Mouse (Mus musculus): ENCODE measurements around the gene Tsnaxip1. TPM values are rescaled to one million over a fixed set of nuclear protein-coding genes. Genes with fewer than 3 reads are reported as not detected.

The Tsnaxip1 gene
- 0.64 and 1.4 TPM in 2 replicates for polyA plus RNA-seq (2014; fragmentation: Nextera tagmentation; extraction: Ambion mirVana)

DNA sequence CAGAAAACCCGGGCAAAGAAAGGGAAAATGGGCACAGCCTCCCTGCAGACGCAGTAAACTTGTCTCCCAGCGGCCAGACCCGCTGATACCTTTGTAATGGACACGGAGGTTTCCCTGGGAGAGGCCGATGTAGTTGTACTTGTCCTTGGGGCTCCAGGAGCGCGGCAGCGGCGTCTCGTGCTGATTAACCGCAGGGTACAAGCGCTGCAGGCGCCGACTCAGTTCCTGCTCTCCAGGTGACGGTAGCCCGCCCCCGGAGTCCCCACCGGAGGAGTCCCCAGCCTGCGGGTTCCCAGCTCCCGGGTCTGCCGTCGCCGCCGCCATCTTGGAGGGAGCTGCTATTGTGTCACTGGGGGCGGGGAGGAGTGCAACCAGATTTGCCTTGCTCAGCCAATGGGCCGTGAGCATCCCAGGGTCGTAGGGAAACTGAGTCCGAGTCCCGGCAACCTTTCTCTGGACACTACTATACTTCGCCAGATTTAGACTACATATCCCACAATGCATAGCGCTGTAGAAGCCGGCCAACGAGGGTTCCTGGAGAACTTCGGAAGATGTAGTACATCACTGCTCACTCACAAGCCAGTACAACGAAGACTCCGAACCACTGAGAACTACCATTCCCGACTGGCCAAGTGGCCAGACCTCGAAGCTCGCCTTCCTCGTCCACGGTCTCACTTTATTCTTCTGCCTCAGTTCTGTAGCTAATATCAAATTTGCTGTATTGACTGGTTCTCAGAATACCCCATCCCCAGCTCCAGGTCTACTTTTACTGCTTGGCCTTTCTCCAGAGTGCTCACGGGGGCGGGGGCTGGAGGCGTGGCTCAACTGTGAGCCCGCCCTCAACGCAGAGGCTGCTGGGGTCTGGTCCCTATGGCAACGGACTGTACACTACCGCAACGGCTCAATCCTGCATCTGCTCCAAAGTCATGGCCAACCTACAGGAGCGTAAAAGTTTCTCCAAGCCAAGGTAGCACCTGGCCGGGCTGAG lies at the start of gene Tsnaxip1, which contains the start of gene Ranbp10:
Tsnaxip1 (plus strand) TSS at position 871 of the 988 bp plus-strand sequence.
Ranbp10 (minus strand) TSS at position 490 of the 988 bp plus-strand sequence.
- ATAC-seq (ENCODE audit: low FRiP score) (peak; percentile 98), DNase-seq (ENCODE audit: low spot score) (peak; percentile 98)
- Histone ChIP-seq H3K4me3 (replicated peaks; ENCODE audit: low read length) (peak within 1 kb of the TSS; percentile 83), H3K9me3 (ENCODE audit: control insufficient read depth, low read length) (no peaks in the 10 kb centered on the region), H3K9ac (peak within 1 kb of the TSS; percentile 84), H3K27ac (peak within 1 kb of the TSS; percentile 68), H3K4me1 (replicated peaks; ENCODE audit: control insufficient read depth, insufficient read depth, low read length) (peaks cover 27% of the 10 kb centered on the region), H3K4me2 (replicated peaks) (peak within 1 kb of the TSS; percentile 79), H3K36me3 (replicated peaks; ENCODE audit: control insufficient read depth, insufficient read depth) (peaks cover 32% of the 10 kb centered on the region), H3K27me3 (ENCODE audit: control insufficient read depth, insufficient read depth, low read length) (no peaks in the 10 kb centered on the region)
- under 1% methylated on average over 52 of the region's 52 CpGs for WGBS

DNA sequence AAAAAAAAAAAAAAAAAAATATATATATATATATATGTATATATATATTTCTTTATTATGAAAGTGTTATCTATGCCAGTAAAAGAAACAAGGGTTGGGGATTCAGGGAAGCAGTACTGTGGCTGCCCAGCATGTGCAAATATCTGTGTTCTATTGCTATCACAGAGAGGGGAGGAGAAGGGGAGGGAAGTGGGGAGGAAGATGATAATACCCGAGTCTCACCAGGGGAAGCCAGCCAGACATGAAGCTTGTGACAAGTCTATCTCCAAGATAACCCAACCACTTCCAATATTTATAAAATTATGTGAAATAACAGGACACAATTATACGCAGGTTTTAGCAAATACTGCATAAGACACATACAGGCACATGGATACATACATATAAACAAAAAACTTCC lies 49.7 kb upstream of the Tsnaxip1 start:
- Histone ChIP-seq H3K4me3 (replicated peaks; ENCODE audit: low read length) (no peak overlapping the region), H3K9me3 (ENCODE audit: control insufficient read depth, low read length) (no peaks in the 10 kb centered on the region), H3K36me3 (replicated peaks; ENCODE audit: control insufficient read depth, insufficient read depth) (peaks cover 96% of the 10 kb centered on the region), H3K4me1 (replicated peaks; ENCODE audit: control insufficient read depth, insufficient read depth, low read length) (no peaks in the 10 kb centered on the region), H3K9ac (no peak overlapping the region), H3K4me2 (replicated peaks) (no peak overlapping the region), H3K27me3 (ENCODE audit: control insufficient read depth, insufficient read depth, low read length) (no peaks in the 10 kb centered on the region), H3K27ac (no peak overlapping the region)
- WGBS, result 89% methylated on average over 2 of the region's 2 CpGs
- DNase-seq (ENCODE audit: low spot score) (no peak), ATAC-seq (ENCODE audit: low FRiP score) (no peak)

DNA sequence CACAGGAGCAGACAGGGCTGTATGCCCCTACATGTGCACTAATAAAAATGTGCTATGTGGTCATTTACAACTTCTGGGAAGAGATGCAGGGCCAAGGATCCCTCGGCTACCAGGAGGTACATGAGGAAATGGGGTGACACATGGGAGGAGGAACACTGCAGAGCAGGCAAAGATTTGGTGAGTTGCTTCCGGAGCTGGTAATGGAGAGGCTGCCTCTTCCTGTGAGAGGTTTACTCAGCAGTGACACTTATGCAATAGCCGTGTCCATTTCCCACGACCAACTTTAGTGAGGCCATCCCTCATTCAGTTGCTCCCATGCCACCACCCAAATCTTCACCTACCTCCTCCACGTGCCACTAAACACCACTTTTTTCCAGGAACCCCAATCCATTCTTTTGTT lies 47.2 kb upstream of the Tsnaxip1 start:
- Histone ChIP-seq H3K27me3 (ENCODE audit: control insufficient read depth, insufficient read depth, low read length) (no peaks in the 10 kb centered on the region), H3K36me3 (replicated peaks; ENCODE audit: control insufficient read depth, insufficient read depth) (peaks cover 87% of the 10 kb centered on the region), H3K9ac (no peak overlapping the region), H3K9me3 (ENCODE audit: control insufficient read depth, low read length) (no peaks in the 10 kb centered on the region), H3K4me1 (replicated peaks; ENCODE audit: control insufficient read depth, insufficient read depth, low read length) (no peaks in the 10 kb centered on the region), H3K4me2 (replicated peaks) (no peak overlapping the region), H3K27ac (no peak overlapping the region), H3K4me3 (replicated peaks; ENCODE audit: low read length) (no peak overlapping the region)
- DNase-seq (ENCODE audit: low spot score), result no peak
- ATAC-seq (ENCODE audit: low FRiP score), result no peak
- WGBS, result 88% methylated on average over 5 of the region's 5 CpGs

DNA sequence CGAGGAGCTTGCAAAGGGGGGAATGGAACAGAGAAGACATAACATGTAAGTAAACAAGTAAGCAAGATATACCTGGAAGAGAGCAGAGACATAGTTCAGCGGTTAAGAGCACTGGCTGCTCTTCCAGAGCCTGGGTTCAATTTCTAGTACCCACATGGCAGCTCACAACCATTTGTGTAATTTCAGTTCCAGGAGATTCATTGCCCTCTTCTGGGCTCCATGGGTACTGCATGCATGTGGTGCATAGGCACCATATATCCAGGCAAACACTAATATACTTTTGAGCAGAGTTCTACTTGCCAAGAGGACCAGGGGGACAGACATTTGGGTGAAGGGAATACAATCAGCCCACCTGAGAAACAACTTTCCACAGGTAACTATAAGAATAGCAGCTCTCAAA lies 39.3 kb upstream of the Tsnaxip1 start:
- Histone ChIP-seq H3K9me3 (ENCODE audit: control insufficient read depth, low read length) (no peaks in the 10 kb centered on the region), H3K9ac (no peak overlapping the region), H3K27ac (no peak overlapping the region), H3K36me3 (replicated peaks; ENCODE audit: control insufficient read depth, insufficient read depth) (peaks cover 37% of the 10 kb centered on the region), H3K4me1 (replicated peaks; ENCODE audit: control insufficient read depth, insufficient read depth, low read length) (no peaks in the 10 kb centered on the region), H3K4me2 (replicated peaks) (no peak overlapping the region), H3K27me3 (ENCODE audit: control insufficient read depth, insufficient read depth, low read length) (no peaks in the 10 kb centered on the region), H3K4me3 (replicated peaks; ENCODE audit: low read length) (no peak overlapping the region)
- 96% methylated on average over 2 of the region's 2 CpGs for WGBS
- ATAC-seq (ENCODE audit: low FRiP score) (no peak), DNase-seq (ENCODE audit: low spot score) (peak; percentile 47)

DNA sequence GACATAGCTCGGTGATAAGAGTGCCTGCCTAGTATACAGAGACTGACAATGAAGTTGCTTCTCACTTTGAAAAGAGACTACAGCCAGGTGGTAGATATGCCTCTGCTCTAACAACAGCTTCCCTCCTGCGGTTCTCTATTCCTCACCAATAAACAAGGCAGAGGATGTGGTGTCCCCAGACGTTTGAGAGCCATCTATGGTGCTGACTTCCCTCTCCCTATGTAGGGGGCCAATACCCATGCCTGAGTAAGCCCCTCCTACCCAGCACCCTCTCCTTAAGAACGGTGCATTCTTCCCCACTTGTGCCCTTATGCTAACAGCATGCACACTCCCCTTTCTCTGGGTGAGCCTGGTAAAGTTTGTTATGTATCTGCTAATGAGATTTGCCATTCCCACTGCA lies 38.6 kb upstream of the Tsnaxip1 start:
- H3K36me3 ChIP-seq (replicated peaks; ENCODE audit: control insufficient read depth, insufficient read depth), result peaks cover 32% of the 10 kb centered on the region
- no peaks in the 10 kb centered on the region for H3K4me1 ChIP-seq (replicated peaks; ENCODE audit: control insufficient read depth, insufficient read depth, low read length)
- 55% methylated on average over 4 of the region's 4 CpGs for WGBS
- no peaks in the 10 kb centered on the region for H3K9me3 ChIP-seq (ENCODE audit: control insufficient read depth, low read length)
- no peak overlapping the region for H3K9ac ChIP-seq
- no peak overlapping the region for H3K4me3 ChIP-seq (replicated peaks; ENCODE audit: low read length)
- H3K4me2 ChIP-seq (replicated peaks), result no peak overlapping the region
- no peaks in the 10 kb centered on the region for H3K27me3 ChIP-seq (ENCODE audit: control insufficient read depth, insufficient read depth, low read length)
- no peak overlapping the region for H3K27ac ChIP-seq
- DNase-seq (ENCODE audit: low spot score), result no peak
- no peak for ATAC-seq (ENCODE audit: low FRiP score)

DNA sequence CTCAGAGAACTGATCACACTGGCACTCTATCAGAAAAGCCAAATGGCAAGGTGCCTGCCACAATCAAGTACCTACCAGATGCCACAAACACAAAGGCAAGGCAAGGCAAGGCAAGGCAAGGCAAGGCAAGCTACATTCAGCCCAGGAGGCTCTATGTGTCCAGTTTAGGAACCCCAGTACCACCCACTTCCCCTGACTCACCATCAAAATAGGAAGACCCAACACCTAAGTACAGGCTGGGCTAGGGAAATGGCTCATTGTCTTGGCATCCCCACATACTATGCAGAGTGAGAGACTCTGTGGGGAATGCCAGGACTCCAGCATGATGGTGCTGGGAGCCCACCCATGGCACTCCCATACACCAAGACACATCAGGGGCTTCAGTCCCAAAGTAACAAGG lies 37.9 kb upstream of the Tsnaxip1 start:
- H3K4me3 ChIP-seq (replicated peaks; ENCODE audit: low read length), result no peak overlapping the region
- no peaks in the 10 kb centered on the region for H3K27me3 ChIP-seq (ENCODE audit: control insufficient read depth, insufficient read depth, low read length)
- H3K4me1 ChIP-seq (replicated peaks; ENCODE audit: control insufficient read depth, insufficient read depth, low read length), result no peaks in the 10 kb centered on the region
- H3K9me3 ChIP-seq (ENCODE audit: control insufficient read depth, low read length), result no peaks in the 10 kb centered on the region
- no peak overlapping the region for H3K27ac ChIP-seq
- DNase-seq (ENCODE audit: low spot score) (no peak), ATAC-seq (ENCODE audit: low FRiP score) (no peak)
- no peak overlapping the region for H3K9ac ChIP-seq
- H3K36me3 ChIP-seq (replicated peaks; ENCODE audit: control insufficient read depth, insufficient read depth), result peaks cover 30% of the 10 kb centered on the region
- H3K4me2 ChIP-seq (replicated peaks), result no peak overlapping the region

DNA sequence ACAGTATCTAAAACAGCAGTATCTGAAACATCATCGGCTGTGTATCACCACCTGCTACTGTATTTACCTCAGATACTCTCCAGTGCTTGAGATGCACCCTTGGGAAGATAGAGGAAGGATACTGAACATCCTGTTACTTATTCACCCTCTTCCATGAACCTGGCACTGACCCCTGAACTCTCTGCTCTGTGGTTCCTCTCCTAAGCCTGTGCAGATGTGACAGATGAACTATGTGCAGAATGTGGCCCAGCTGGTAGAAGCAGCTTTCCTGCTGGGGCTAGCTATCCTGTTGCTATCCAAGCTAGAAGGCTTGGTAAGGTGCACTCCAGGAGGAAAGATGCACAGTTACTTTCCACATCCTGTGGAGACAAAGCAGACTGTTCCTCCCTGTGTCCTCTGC lies 34.2 kb upstream of the Tsnaxip1 start:
- Histone ChIP-seq H3K4me1 (replicated peaks; ENCODE audit: control insufficient read depth, insufficient read depth, low read length) (no peaks in the 10 kb centered on the region), H3K4me2 (replicated peaks) (no peak overlapping the region), H3K9me3 (ENCODE audit: control insufficient read depth, low read length) (no peaks in the 10 kb centered on the region), H3K27me3 (ENCODE audit: control insufficient read depth, insufficient read depth, low read length) (no peaks in the 10 kb centered on the region), H3K27ac (no peak overlapping the region), H3K36me3 (replicated peaks; ENCODE audit: control insufficient read depth, insufficient read depth) (peaks cover 13% of the 10 kb centered on the region; the same call in 1 of the 2 replicates), H3K4me3 (replicated peaks; ENCODE audit: low read length) (no peak overlapping the region), H3K9ac (no peak overlapping the region)
- no peak for ATAC-seq (ENCODE audit: low FRiP score)
- no peak for DNase-seq (ENCODE audit: low spot score)
- 100% methylated on average over 1 of the region's 1 CpGs for WGBS

DNA sequence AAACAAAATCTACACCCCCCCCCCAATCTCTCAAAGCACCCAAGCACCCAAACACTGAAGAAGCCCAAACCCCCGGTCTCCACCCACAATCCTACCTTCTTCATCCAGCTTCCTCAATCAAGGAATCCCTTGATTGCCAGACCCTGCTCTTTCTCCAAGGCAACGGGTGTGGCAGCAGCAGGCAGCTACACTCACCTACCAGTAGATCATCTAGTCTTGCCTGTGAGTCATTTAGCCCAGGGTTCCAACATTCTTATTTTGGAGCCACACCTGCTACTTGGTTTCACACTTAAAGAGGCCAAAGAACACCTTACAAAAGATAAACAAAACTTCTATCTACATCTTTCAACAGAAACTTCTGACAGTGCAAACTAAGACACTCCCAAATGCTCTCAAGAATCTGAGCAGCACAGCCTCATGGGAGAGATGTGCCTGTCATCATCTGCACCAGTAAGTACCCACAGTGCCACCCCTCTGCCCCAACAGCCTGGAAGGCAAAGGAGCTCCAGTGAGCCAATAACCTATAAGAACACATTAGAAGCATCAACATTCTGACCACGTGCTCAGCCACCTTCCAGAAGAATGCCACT lies 33.4 kb upstream of the Tsnaxip1 start:
- Histone ChIP-seq H3K9me3 (ENCODE audit: control insufficient read depth, low read length) (no peaks in the 10 kb centered on the region), H3K4me3 (replicated peaks; ENCODE audit: low read length) (no peak overlapping the region), H3K27me3 (ENCODE audit: control insufficient read depth, insufficient read depth, low read length) (no peaks in the 10 kb centered on the region), H3K9ac (no peak overlapping the region), H3K36me3 (replicated peaks; ENCODE audit: control insufficient read depth, insufficient read depth) (peaks cover 13% of the 10 kb centered on the region; the same call in 1 of the 2 replicates), H3K27ac (no peak overlapping the region), H3K4me1 (replicated peaks; ENCODE audit: control insufficient read depth, insufficient read depth, low read length) (0 out of 2 replicates have a peak, but pooled peaks cover under 1% of the 10 kb centered on the region), H3K4me2 (replicated peaks) (no peak overlapping the region)
- 87% methylated on average over 3 of the region's 3 CpGs for WGBS
- ATAC-seq (ENCODE audit: low FRiP score), result no peak
- no peak for DNase-seq (ENCODE audit: low spot score)

DNA sequence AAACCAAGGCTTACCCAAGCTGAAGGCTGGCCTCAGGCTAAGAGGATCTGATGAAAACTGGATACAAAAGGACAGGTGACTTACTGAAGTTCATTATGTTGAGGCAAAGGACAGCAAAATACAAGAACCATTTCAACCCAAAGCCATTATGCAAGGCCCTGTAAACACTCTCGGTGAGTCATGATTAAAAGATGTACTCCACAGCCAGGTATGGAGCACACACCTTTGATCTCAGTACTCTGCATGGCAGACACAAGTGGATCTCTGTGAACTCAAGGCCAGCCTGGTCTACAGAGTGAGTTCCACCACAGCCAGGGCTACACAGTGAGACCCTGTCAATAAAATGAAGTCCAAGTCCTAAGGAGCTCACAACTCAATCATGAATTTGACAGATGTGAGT lies 31.7 kb upstream of the Tsnaxip1 start:
- H3K36me3 ChIP-seq (replicated peaks; ENCODE audit: control insufficient read depth, insufficient read depth), result peaks cover 5% of the 10 kb centered on the region; the same call in 1 of the 2 replicates
- H3K4me3 ChIP-seq (replicated peaks; ENCODE audit: low read length), result no peak overlapping the region
- DNase-seq (ENCODE audit: low spot score) (no peak), ATAC-seq (ENCODE audit: low FRiP score) (no peak)
- no peak overlapping the region for H3K27ac ChIP-seq
- H3K9me3 ChIP-seq (ENCODE audit: control insufficient read depth, low read length), result no peaks in the 10 kb centered on the region
- no peak overlapping the region for H3K9ac ChIP-seq
- H3K4me1 ChIP-seq (replicated peaks; ENCODE audit: control insufficient read depth, insufficient read depth, low read length), result 0 out of 2 replicates have a peak, but pooled peaks cover 4% of the 10 kb centered on the region
- H3K4me2 ChIP-seq (replicated peaks), result no peak overlapping the region
- H3K27me3 ChIP-seq (ENCODE audit: control insufficient read depth, insufficient read depth, low read length), result no peaks in the 10 kb centered on the region
- 88% methylated on average over 1 of the region's 1 CpGs for WGBS

All from hindbrain, embryonic 14.5 days (tissue).